Mouse (Mus musculus): ENCODE results near the gene Lrrc8a. TPM values are rescaled to one million over a fixed set of nuclear protein-coding genes. Genes with fewer than 3 reads are reported as not detected.

Gene Lrrc8a
- polyA plus RNA-seq, 1 experiment from 2014 or later = 34.0 TPM

- no peaks in the 10 kb centered on the region for H3K4me1 ChIP-seq (ENCODE audit: control insufficient read depth, insufficient read depth, low read length)
- H3K36me3 ChIP-seq (ENCODE audit: control insufficient read depth, insufficient read depth, low read length) = peaks cover 22% of the 10 kb centered on the region
- ATAC-seq (ENCODE audit: insufficient read depth, low FRiP score) = peak; percentile 53; the same call in 1 of the 2 replicates
- no peak overlapping the region for H3K4me2 ChIP-seq (ENCODE audit: low read depth, low read length)
- no peak overlapping the region for H3K27ac ChIP-seq (ENCODE audit: low read length)
- 83% methylated on average over 7 of the region's 7 CpGs for WGBS
- H3K9me3 ChIP-seq (replicated peaks; ENCODE audit: control insufficient read depth, low read length) = no peaks in the 10 kb centered on the region
- H3K4me3 ChIP-seq (replicated peaks; ENCODE audit: low read length) = no peak overlapping the region
- no peaks in the 10 kb centered on the region for H3K27me3 ChIP-seq (ENCODE audit: control insufficient read depth, insufficient read depth, low read length)
- no peak overlapping the region for H3K9ac ChIP-seq (ENCODE audit: low read length)
Observed at GRCm38 (mm10) chr2:30306087-30306486, 68.6 kb downstream of the Lrrc8a start.

- no peaks in the 10 kb centered on the region for H3K27me3 ChIP-seq (ENCODE audit: control insufficient read depth, insufficient read depth, low read length)
- H3K4me2 ChIP-seq (ENCODE audit: low read depth, low read length) = no peak overlapping the region
- WGBS = 83% methylated on average over 3 of the region's 3 CpGs
- no peak overlapping the region for H3K4me3 ChIP-seq (replicated peaks; ENCODE audit: low read length)
- peaks cover 16% of the 10 kb centered on the region; the same call in 1 of the 2 replicates for H3K36me3 ChIP-seq (ENCODE audit: control insufficient read depth, insufficient read depth, low read length)
- no peak overlapping the region for H3K9ac ChIP-seq (ENCODE audit: low read length)
- no peak overlapping the region for H3K27ac ChIP-seq (ENCODE audit: low read length)
- ATAC-seq (ENCODE audit: insufficient read depth, low FRiP score) = no peak
- no peaks in the 10 kb centered on the region for H3K9me3 ChIP-seq (replicated peaks; ENCODE audit: control insufficient read depth, low read length)
- H3K4me1 ChIP-seq (ENCODE audit: control insufficient read depth, insufficient read depth, low read length) = no peaks in the 10 kb centered on the region
Observed at GRCm38 (mm10) chr2:30309351-30309750, 71.8 kb downstream of the Lrrc8a start.

- H3K9ac ChIP-seq (ENCODE audit: low read length) = no peak overlapping the region
- 87% methylated on average over 2 of the region's 2 CpGs for WGBS
- H3K4me1 ChIP-seq (ENCODE audit: control insufficient read depth, insufficient read depth, low read length) = no peaks in the 10 kb centered on the region
- peaks cover 31% of the 10 kb centered on the region; the same call in 1 of the 2 replicates for H3K36me3 ChIP-seq (ENCODE audit: control insufficient read depth, insufficient read depth, low read length)
- H3K4me3 ChIP-seq (replicated peaks; ENCODE audit: low read length) = no peak overlapping the region
- no peak overlapping the region for H3K4me2 ChIP-seq (ENCODE audit: low read depth, low read length)
- no peak overlapping the region for H3K27ac ChIP-seq (ENCODE audit: low read length)
- no peak for ATAC-seq (ENCODE audit: insufficient read depth, low FRiP score)
- H3K9me3 ChIP-seq (replicated peaks; ENCODE audit: control insufficient read depth, low read length) = no peaks in the 10 kb centered on the region
- H3K27me3 ChIP-seq (ENCODE audit: control insufficient read depth, insufficient read depth, low read length) = no peaks in the 10 kb centered on the region
Observed at GRCm38 (mm10) chr2:30311481-30311880, 74.0 kb downstream of the Lrrc8a start.

Other genes starting within 250 kb of the Lrrc8a start
- 23.2 and 26.1 TPM in 2 replicates for gene Wdr34, start 188.8 kb upstream of the Lrrc8a start, polyA plus RNA-seq (2015; fragmentation: Nextera tagmentation; extraction: Ambion mirVana)
- 324 and 336 TPM in 2 replicates for gene Set, start 180.3 kb upstream of the Lrrc8a start, polyA plus RNA-seq (2015; fragmentation: Nextera tagmentation; extraction: Ambion mirVana)
- gene Pkn3, start 160.0 kb upstream of the Lrrc8a start, polyA plus RNA-seq (2015; fragmentation: Nextera tagmentation; extraction: Ambion mirVana) = 8.9 and 9.6 TPM in 2 replicates
- 37.4 and 41.4 TPM in 2 replicates for gene Zdhhc12, start 144.1 kb upstream of the Lrrc8a start, polyA plus RNA-seq (2015; fragmentation: Nextera tagmentation; extraction: Ambion mirVana)
- gene Zer1, start 113.1 kb upstream of the Lrrc8a start, polyA plus RNA-seq (2015; fragmentation: Nextera tagmentation; extraction: Ambion mirVana) = 5.1 and 5.4 TPM in 2 replicates
- gene Tbc1d13, start 104.0 kb upstream of the Lrrc8a start, polyA plus RNA-seq (2015; fragmentation: Nextera tagmentation; extraction: Ambion mirVana) = 5.2 and 5.4 TPM in 2 replicates
- gene Endog, start 66.2 kb upstream of the Lrrc8a start, polyA plus RNA-seq (2015; fragmentation: Nextera tagmentation; extraction: Ambion mirVana) = 17.5 and 19.0 TPM in 2 replicates
- 62.7 and 65.6 TPM in 2 replicates for gene Spout1, start 59.3 kb upstream of the Lrrc8a start, polyA plus RNA-seq (2015; fragmentation: Nextera tagmentation; extraction: Ambion mirVana)
- 25.8 and 39.2 TPM in 2 replicates for gene Kyat1, start 31.9 kb upstream of the Lrrc8a start, polyA plus RNA-seq (2015; fragmentation: Nextera tagmentation; extraction: Ambion mirVana)
- gene Gm28035, start 2.9 kb downstream of the Lrrc8a start, polyA plus RNA-seq (2015; fragmentation: Nextera tagmentation; extraction: Ambion mirVana) = 0.24 and 0.30 TPM in 2 replicates
- 13.3 and 13.5 TPM in 2 replicates for gene Phyhd1, start 28.5 kb downstream of the Lrrc8a start, polyA plus RNA-seq (2015; fragmentation: Nextera tagmentation; extraction: Ambion mirVana)
- gene Gm28038, start 43.3 kb downstream of the Lrrc8a start, polyA plus RNA-seq (2015; fragmentation: Nextera tagmentation; extraction: Ambion mirVana) = not detected in 2 replicates
- gene Dolk, start 48.6 kb downstream of the Lrrc8a start, polyA plus RNA-seq (2015; fragmentation: Nextera tagmentation; extraction: Ambion mirVana) = 32.4 and 34.0 TPM in 2 replicates
- 26.0 and 30.5 TPM in 2 replicates for gene Nup188, start 48.7 kb downstream of the Lrrc8a start, polyA plus RNA-seq (2015; fragmentation: Nextera tagmentation; extraction: Ambion mirVana)
- 107 and 118 TPM in 2 replicates for gene Sh3glb2, start 121.6 kb downstream of the Lrrc8a start, polyA plus RNA-seq (2015; fragmentation: Nextera tagmentation; extraction: Ambion mirVana)
- gene Miga2, start 126.5 kb downstream of the Lrrc8a start, polyA plus RNA-seq (2015; fragmentation: Nextera tagmentation; extraction: Ambion mirVana) = 26.2 and 26.3 TPM in 2 replicates
- gene Dolpp1, start 154.5 kb downstream of the Lrrc8a start, polyA plus RNA-seq (2015; fragmentation: Nextera tagmentation; extraction: Ambion mirVana) = 39.0 and 45.8 TPM in 2 replicates
- gene Crat, start 178.1 kb downstream of the Lrrc8a start, polyA plus RNA-seq (2015; fragmentation: Nextera tagmentation; extraction: Ambion mirVana) = 27.7 and 29.0 TPM in 2 replicates
- gene Ptpa, start 178.3 kb downstream of the Lrrc8a start, polyA plus RNA-seq (2015; fragmentation: Nextera tagmentation; extraction: Ambion mirVana) = 138 and 146 TPM in 2 replicates
- 0.56 and 0.83 TPM in 2 replicates for gene Ier5l, start 236.5 kb downstream of the Lrrc8a start, polyA plus RNA-seq (2015; fragmentation: Nextera tagmentation; extraction: Ambion mirVana)